Mouse (Mus musculus): ENCODE measurements around the gene Ddb2.

Gene Ddb2

DNA sequence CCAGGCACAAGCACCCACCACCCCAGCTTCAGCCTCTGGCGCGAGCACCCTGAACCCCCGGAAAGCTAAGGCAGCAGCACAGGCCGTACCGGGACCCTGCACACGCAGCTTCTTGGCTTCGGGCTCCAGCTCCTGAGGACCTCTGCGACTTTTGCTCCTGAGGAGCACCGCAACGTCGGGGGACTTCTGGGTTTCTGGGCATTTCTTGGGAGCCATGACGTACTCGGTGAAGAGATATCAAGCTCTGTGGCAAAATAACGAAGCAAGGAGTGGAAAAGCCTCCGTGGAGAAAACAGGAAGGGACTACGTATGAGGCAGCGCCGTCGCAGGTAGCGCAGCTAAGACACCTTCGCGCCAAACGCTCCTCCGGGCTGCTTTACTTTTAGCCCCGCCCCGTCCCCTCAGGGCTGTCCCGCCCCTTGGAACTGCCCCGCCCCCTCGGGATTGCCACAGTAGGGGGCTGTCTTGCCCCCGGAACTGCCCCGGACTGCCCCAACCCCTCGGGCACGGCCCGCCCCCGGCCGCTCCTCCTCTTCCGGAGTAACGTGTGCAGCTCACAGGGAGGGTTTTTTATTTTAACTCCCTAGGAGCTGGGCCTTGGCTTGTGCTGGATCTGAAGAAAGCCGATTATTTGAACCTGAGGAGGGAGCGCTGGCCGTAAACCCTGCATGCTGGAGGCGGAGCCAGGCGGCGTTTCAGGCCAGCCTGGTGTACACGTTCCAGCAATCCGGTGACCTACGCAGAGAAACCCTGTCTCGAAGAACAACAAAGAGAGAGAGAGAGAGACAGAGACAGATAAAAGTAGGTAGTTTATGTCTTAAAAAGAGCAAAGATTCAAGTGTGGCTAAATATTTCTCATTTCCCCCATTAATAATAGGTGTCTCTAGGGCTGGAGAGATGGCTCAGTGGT is at the start of gene Ddb2:
Ddb2 (minus strand) TSS at position 382 of the 910 bp plus-strand sequence.
- DNase-seq = peak; percentile 96

DNA sequence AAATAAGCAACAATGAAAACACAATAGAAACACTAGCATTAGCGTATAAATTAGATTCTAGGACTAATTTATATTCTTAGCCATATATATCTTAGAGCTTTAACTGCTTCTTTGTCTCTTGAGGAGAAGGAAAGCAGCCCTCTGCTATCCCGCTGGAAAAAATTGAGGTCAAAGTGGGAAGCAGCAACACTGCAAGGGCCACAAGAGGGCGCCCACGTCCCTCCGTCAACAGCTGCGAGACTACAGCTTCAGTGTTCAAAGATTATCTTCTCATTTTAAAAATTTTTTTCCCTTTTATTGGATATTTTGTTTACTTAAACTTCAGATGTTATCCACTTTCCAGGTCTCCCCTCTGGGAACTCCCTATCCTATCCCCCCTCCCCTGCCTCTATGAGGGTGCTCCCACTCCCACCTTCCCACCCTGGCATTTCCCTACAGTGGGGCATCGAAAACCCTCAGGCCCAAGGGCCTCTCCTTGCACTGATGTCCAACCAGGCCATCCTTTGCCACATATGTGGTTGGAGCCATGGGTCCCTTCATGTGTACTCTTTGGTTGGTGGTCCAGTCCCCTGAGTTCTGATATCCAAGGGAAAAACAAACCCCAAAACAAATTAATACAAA is 49.2 kb upstream of the Ddb2 start:
- DNase-seq = peak; percentile 90

DNA sequence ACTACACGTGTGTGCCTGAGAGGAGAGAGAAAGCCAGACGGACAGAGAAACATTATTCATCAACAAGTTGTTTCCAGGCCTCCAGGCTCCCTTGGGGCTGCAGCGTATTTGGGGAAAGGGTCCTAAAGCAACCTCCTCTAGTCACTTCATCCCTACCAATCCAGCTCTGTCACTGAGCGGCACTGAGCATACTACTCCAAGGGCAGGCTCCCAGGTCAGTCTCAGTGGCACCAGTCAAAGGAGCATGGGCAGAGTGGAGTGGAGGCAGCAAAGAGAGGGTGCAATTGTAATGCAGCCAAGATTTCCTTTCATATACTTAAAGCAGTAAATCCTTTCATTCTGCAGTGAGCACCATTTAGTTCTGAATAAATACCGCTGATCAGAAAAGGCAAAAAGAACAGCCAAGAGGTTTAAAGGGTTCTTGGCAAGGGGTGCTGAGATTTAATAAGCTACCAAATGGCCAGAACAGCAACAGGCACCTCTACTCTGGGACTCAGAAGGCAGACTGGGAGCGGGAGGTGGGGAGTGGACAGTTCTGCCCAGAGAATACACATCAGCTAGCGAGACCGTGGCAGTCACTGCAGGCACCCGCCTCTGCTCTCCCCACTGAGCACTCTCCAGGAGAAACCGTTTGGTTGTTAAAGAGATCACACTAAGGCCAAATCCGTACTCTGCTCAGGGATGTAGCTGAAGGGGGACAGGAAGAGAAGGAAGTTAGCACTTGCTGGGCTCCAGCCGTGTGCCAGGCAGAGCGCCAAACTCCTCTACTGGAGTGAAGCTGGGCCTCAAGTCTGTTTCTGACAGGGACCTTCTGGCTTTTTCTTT is 47.8 kb upstream of the Ddb2 start:
- DNase-seq = peak; percentile 77

DNA sequence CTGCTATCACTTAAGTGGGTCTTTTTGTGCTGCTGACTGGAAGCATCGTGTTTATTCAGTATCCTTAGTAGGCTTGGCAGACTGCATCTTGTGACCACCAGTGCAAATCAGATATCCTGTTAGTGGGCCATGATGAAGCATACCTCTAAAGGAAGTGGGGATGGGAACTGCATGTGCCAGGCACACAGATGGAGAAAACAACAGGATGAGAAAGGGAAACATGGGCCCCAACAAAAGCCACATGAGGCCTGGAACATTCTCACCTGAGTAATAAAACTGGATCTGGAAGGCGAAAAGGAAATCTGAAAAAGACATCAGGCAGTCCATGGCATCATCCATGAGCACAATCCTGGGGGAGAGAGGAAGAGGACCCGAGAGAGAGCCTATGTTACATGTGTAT is 47.2 kb upstream of the Ddb2 start:
- no peak for DNase-seq

- DNase-seq = no peak
These were observed 44.6 kb upstream of the Ddb2 start for GRCm38 (mm10) chr2:91281366-91281765.

- no peak for DNase-seq
These were observed 42.6 kb upstream of the Ddb2 start for GRCm38 (mm10) chr2:91279372-91279755.

GRCm38 (mm10) chr2:91278749-91279371 is 42.1 kb upstream of the Ddb2 start:
- peak; percentile 77 for DNase-seq

DNA sequence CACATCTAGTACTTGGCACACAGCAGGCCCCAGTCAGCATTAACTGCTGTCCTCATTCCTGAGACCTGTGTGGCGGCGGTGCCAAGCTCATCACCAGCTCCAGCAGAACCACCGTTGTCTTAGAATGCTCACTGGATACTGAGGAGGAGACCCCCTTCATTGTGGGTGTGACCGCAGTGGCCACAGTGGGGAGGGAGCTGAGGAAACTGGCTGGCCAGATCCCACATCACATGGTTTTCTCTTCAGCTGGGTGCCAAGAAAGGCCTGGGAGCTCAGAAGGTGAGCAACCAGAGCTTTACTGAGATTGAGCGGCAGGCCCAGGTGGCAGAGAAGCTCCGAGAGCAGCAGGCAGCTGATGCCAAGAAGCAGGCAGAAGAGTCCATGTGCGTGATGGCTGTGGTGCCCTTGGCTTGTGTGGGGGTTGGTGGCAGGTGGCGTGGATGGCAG is 32.9 kb upstream of the Ddb2 start:
- DNase-seq = no peak

DNA sequence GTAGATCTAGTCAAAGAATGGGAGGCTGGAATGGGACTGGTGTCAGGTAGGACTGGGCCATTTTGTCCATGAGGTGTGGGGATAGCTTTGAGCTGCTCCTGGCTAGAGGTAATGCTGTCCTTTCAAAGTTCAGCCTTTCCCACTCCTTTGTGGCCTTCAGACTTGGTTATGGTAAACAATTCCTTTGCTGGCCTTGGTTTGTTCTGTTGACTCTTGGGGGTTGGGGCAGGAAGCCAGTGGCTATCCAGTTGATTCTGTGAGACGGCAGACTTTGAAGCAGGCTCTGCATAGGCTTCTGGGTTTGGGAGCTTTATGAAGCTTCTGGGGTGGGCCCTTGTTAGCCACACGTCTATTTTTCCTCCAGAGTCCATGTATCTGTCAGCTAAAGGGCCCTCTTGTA is 31.9 kb upstream of the Ddb2 start:
- DNase-seq = no peak

DNA sequence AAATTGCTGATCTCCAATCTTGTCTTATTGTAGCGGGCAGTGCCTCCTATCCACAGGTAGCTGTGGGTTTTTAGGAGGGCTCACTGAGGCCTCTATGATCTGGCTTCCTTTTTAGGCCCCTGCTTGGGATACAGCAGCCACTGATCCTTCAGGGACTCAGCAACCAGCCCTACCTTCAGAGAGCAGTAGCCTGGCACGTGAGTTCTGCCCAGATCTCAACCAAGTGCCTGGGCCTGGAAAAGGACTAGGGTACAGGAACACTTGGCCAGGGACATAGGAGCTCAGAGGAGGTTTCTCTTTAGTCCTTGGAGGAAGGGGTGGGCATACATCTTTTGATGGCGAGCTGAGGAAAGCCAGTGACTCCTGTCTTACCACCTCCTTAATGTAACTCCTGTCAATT is 31.3 kb upstream of the Ddb2 start:
- no peak for DNase-seq

DNA sequence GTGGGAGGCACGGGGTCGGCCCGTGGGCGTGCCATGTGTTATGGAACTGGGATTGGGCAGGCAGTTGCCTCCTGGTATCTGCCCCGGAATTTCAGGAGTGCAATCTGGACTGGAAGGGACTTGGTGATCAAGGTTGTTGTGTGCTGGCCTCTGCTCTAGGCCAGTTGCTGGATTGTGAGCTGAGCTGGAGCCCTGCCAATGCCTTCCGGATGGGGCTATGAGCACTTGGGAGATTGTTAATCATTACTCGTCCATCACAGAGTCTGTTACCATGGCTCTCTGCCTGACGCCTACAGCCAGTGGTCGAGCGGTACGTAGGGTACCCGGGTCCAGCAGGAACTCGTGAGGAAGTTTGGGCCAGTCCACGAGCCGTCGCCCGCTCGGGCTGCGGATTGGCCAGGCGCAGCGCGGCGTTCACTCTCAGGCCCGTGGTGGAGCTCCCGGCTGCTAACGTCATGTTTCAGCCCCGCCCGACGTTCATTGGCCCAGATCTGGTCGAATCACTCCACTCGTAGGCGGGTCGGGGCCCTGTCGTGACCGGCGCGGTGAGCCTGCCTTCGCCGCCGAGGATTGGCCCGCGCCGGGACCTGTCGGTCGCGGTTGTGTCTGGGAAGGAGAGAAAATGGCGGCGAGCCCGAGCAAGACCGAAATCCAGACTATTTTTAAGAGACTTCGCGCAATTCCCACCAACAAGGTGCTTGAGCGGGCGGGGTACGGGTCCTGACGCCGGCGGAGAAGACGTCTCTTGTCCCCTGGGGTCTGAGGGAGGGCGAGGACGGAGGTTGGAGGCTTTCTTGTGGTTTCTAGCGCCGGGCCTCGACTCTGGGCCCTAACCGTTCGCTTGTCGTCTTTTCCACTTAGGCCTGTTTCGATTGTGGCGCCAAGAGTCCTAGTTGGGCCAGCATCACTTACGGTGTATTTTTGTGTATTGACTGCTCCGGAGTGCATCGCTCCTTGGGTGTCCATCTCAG is 28.2 kb upstream of the Ddb2 start, which contains the start of gene Arfgap2:
Arfgap2 (plus strand) TSS at position 264 of the 971 bp plus-strand sequence.
- DNase-seq = peak; percentile 99

GRCm38 (mm10) chr2:91263692-91264660 is 27.2 kb upstream of the Ddb2 start:
- no peak for DNase-seq

GRCm38 (mm10) chr2:91259493-91259892 is 22.7 kb upstream of the Ddb2 start:
- DNase-seq = no peak

DNA sequence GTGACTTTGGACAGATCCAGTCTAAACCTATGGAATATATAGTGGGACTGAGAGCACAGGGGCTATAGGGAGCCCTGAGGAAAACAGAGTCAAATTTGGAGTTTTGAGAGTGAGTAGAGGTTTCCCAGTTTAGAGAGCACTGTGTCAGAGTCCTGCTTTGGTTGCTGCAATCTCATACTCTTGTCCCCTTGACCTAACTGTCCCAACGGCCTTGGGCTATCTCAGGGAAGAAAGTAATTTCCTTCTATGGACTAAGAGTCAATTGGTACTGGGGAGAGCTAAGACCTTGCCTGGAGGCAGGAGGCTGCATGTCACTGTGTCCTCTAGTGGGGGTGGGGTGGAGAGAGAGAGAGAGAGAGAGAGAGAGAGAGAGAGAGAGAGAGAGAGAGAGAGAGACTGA is 22.0 kb upstream of the Ddb2 start:
- DNase-seq = no peak

DNA sequence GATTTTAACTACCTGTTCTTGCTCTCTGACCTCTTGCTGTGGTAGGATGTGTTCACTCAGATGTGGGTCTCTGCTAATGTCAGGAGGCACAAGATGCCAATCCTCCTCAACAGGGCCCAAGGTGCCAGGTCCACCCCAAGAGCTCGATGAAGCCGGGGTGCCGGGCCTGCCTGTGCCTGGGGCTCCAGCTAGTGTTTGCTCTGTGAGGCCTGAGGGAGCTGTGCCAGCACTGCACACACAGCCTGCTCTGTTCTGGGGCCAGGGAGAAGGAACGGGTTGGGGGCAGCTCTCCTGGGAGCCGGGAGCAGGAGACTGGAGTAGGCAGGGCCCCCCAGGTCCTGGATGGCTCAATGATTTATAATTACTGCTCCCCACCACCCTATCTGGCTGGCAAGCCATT is 21.3 kb upstream of the Ddb2 start:
- DNase-seq = no peak

- peak; percentile 72 for DNase-seq
These were observed 20.6 kb upstream of the Ddb2 start for GRCm38 (mm10) chr2:91257126-91257980.

GRCm38 (mm10) chr2:91256256-91257125 is 19.7 kb upstream of the Ddb2 start:
- DNase-seq = peak; percentile 65

DNA sequence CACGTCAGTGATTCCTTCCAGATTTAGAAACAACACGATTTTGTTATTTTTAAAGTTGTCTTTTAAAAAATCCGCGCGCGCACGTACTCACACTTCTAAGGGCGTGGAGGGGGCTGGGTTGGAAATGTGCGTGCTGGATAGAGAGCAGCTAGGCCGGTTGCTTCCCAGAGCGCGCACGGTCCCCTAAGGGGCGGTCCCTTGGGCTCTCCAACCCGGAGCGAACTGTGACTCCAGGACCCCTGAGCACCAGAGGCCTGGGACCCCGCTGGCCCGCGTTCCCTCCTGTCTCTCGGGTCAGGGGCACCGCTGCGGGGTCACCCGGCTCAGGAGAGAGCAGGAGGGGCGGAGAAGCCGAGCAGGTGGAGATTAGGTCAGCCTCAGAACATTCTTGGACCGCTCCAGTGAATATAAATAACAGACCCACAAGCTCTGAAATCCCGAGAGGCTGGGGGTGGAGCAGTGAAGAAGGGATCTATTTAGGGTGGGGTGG is 18.9 kb upstream of the Ddb2 start, which contains the start of gene Pacsin3:
Pacsin3 (plus strand) TSS at position 294 of the 490 bp plus-strand sequence.
- DNase-seq = peak; percentile 47
